Mouse (Mus musculus) liver, postnatal 0 days (tissue): ENCODE results near the gene Rexo1.

Experiments used
- CTCF ChIP-seq: sonication (generic); IDR thresholded peaks from 2 replicates; pipeline ENCODE4 v1.5.1; 2016; ENCODE audit warnings: antibody characterized with exemption, low read depth
- EP300 ChIP-seq: IDR thresholded peaks from 2 replicates; pipeline ENCODE4 v1.6.1; 2016; ENCODE audit warnings: antibody characterized with exemption, low read depth, mild to moderate bottlenecking

GRCm38 (mm10) chr10:80604988-80605387, 43.6 kb upstream of the Rexo1 start:
- no peak for TF ChIP-seq EP300
- no peak for TF ChIP-seq CTCF
